Mouse (Mus musculus) heart, adult 2 months (tissue): ENCODE data around the gene Lrsam1.

Experiments used
- EP300 ChIP-seq: fragments of 200-500 bp; IDR thresholded peaks from 2 replicates; pipeline ENCODE4 v1.6.1; 2011; ENCODE audit warnings: low read depth, low read length, control low read depth; ENCODE audit not compliant: insufficient read depth
- POLR2A ChIP-seq: fragments of 200-500 bp; IDR thresholded peaks from 2 replicates; pipeline ENCODE4 v1.6.1; 2011; ENCODE audit warnings: mild to moderate bottlenecking, low read depth, low read length, control low read depth; ENCODE audit not compliant: insufficient read depth

DNA sequence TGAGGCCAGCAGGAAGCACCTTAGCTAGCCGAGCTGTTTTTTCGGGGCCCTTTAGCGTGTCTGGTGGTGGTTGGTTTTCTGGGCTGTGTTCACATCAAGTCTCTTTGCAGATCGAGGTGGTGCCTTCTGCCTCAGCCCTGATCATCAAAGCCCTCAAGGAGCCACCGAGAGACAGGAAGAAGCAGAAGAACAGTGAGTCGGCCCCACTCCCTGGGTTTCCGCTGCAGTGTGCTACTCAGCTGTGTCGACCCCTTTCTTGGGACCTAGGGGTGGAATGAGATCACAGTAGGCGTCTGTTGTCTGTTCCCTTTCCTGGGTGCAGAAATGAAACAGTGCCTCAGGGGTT lies 1.4 kb upstream of the Lrsam1 start:
- TF ChIP-seq EP300 (no peak), POLR2A (no peak)
